Mouse (Mus musculus) liver, embryonic 15.5 days (tissue): Measurements from ENCODE around the gene Cask. TPM values are rescaled to one million over a fixed set of nuclear protein-coding genes. Genes with fewer than 3 reads are reported as not detected.

ENCODE experiments used
- ATAC-seq: fragments of 200-750 bp; cut with Nextera tagmentation; 2 replicates; pipeline ENCODE4 v1.8.0; 2017; ENCODE audit warnings: moderate number of reproducible peaks, mild to moderate bottlenecking, moderate library complexity; ENCODE audit not compliant: insufficient read depth
- H3K27ac ChIP-seq: fragments of 300-500 bp; sonication (generic); replicated peaks from 2 replicates; pipeline ENCODE4 v1.5.1; 2015; ENCODE audit warnings: mild to moderate bottlenecking, inconsistent platforms
- H3K27me3 ChIP-seq: fragments of 300-500 bp; sonication (generic); 2 replicates; pipeline ENCODE4 v1.6.1; 2015; ENCODE audit warnings: mild to moderate bottlenecking, inconsistent platforms
- H3K36me3 ChIP-seq: fragments of 300-500 bp; sonication (generic); replicated peaks from 2 replicates; pipeline ENCODE4 v1.6.1; 2015; ENCODE audit warnings: moderate library complexity, mild to moderate bottlenecking, inconsistent platforms
- H3K4me1 ChIP-seq: fragments of 300-500 bp; sonication (generic); replicated peaks from 2 replicates; pipeline ENCODE4 v1.6.1; 2015; ENCODE audit warnings: inconsistent platforms
- H3K4me2 ChIP-seq: fragments of 300-500 bp; sonication (generic); 2 replicates; pipeline ENCODE4 v1.6.1; 2015; ENCODE audit warnings: moderate library complexity, mild to moderate bottlenecking, inconsistent platforms
- H3K4me3 ChIP-seq: fragments of 300-500 bp; sonication (generic); replicated peaks from 2 replicates; pipeline ENCODE4 v1.5.1; 2015; ENCODE audit warnings: mild to moderate bottlenecking, inconsistent platforms
- H3K9ac ChIP-seq: fragments of 300-500 bp; sonication (generic); 2 replicates; pipeline ENCODE4 v1.6.1; 2015; ENCODE audit warnings: moderate library complexity, mild to moderate bottlenecking, inconsistent platforms
- H3K9me3 ChIP-seq: fragments of 300-500 bp; sonication (generic); replicated peaks from 2 replicates; pipeline ENCODE4 v1.6.1; 2016; ENCODE audit warnings: inconsistent platforms
- WGBS: fragments of 180-500 bp; shearing (Covaris S2); methylation state at CpG from one replicate; pipeline ENCODE4 v1.1.7; 2015; ENCODE audit warnings: mixed read lengths; ENCODE audit not compliant: insufficient replicate concordance; 5-methylcytosine and 5-hydroxymethylcytosine counted together
- polyA plus RNA-seq: library from polyadenylated mRNA; unstranded; fragments of >200 nt; fragmentation: Nextera tagmentation; extraction: Ambion mirVana; gene quantifications from 2 replicates; pipeline ENCODE4 v1.2.1, GENCODE M21; 2015

Gene Cask
- polyA plus RNA-seq, result 1.0 and 1.3 TPM in 2 replicates

GRCm38 (mm10) chrX:13851285-13851684 is at the start of gene Cask:
Gene Cask (minus strand): TSS chrX:13851367.
- 20% methylated on average over 4 of the region's 4 CpGs for whole genome bisulfite sequencing
- Histone ChIP-seq H3K9me3 (no peaks in the 10 kb centered on the region), H3K27ac (no peak within 1 kb of the TSS), H3K4me1 (no peaks in the 10 kb centered on the region), H3K36me3 (no peaks in the 10 kb centered on the region), H3K4me2 (no peak within 1 kb of the TSS), H3K9ac (no peak within 1 kb of the TSS), H3K27me3 (no peaks in the 10 kb centered on the region; the same call in 1 of the 2 replicates), H3K4me3 (no peak within 1 kb of the TSS)
- no peak for ATAC-seq

- Histone ChIP-seq H3K27ac (no peak overlapping the region), H3K9me3 (no peaks in the 10 kb centered on the region), H3K27me3 (no peaks in the 10 kb centered on the region), H3K4me3 (no peak overlapping the region), H3K4me2 (no peak overlapping the region), H3K36me3 (no peaks in the 10 kb centered on the region), H3K9ac (no peak overlapping the region), H3K4me1 (no peaks in the 10 kb centered on the region)
- WGBS, result 59% methylated on average over 2 of the region's 2 CpGs
- ATAC-seq, result no peak
Observed at GRCm38 (mm10) chrX:13889976-13890375, 38.8 kb upstream of the Cask start.

- WGBS, result 39% methylated on average over 1 of the region's 1 CpGs
- no peaks in the 10 kb centered on the region for H3K9me3 ChIP-seq
- H3K36me3 ChIP-seq, result no peaks in the 10 kb centered on the region
- no peaks in the 10 kb centered on the region for H3K4me1 ChIP-seq
- no peak overlapping the region for H3K27ac ChIP-seq
- no peak for ATAC-seq
- no peak overlapping the region for H3K9ac ChIP-seq
- H3K27me3 ChIP-seq, result no peaks in the 10 kb centered on the region
- H3K4me3 ChIP-seq, result no peak overlapping the region
- H3K4me2 ChIP-seq, result no peak overlapping the region
Observed at GRCm38 (mm10) chrX:13884348-13884747, 33.2 kb upstream of the Cask start.

- Histone ChIP-seq H3K4me1 (no peaks in the 10 kb centered on the region), H3K9ac (no peak overlapping the region), H3K27ac (no peak overlapping the region), H3K4me2 (no peak overlapping the region), H3K9me3 (no peaks in the 10 kb centered on the region), H3K27me3 (no peaks in the 10 kb centered on the region), H3K36me3 (no peaks in the 10 kb centered on the region), H3K4me3 (no peak overlapping the region)
- 26% methylated on average over 6 of the region's 6 CpGs for WGBS
- ATAC-seq, result no peak
Observed at GRCm38 (mm10) chrX:13881969-13882368, 30.8 kb upstream of the Cask start.

- Histone ChIP-seq H3K36me3 (no peaks in the 10 kb centered on the region), H3K4me2 (no peak overlapping the region), H3K9ac (no peak overlapping the region), H3K27ac (no peak overlapping the region), H3K4me3 (no peak overlapping the region), H3K27me3 (no peaks in the 10 kb centered on the region), H3K9me3 (no peaks in the 10 kb centered on the region), H3K4me1 (no peaks in the 10 kb centered on the region)
- 66% methylated on average over 4 of the region's 4 CpGs for WGBS
- no peak for ATAC-seq
Observed at GRCm38 (mm10) chrX:13860145-13860544, 9.0 kb upstream of the Cask start.

- no peak for ATAC-seq
- H3K9me3 ChIP-seq, result no peaks in the 10 kb centered on the region
- 63% methylated on average over 9 of the region's 9 CpGs for WGBS
- H3K9ac ChIP-seq, result no peak overlapping the region
- no peak overlapping the region for H3K4me2 ChIP-seq
- no peaks in the 10 kb centered on the region for H3K36me3 ChIP-seq
- H3K4me3 ChIP-seq, result no peak overlapping the region
- H3K27ac ChIP-seq, result no peak overlapping the region
- no peaks in the 10 kb centered on the region for H3K4me1 ChIP-seq
- H3K27me3 ChIP-seq, result no peaks in the 10 kb centered on the region
Observed at GRCm38 (mm10) chrX:13859051-13859450, 7.9 kb upstream of the Cask start.

GRCm38 (mm10) chrX:13848473-13848872 is 2.7 kb downstream of the Cask start:
- H3K4me3 ChIP-seq, result no peak overlapping the region
- no peak overlapping the region for H3K9ac ChIP-seq
- no peak overlapping the region for H3K27ac ChIP-seq
- no peaks in the 10 kb centered on the region for H3K4me1 ChIP-seq
- peak overlapping the region; percentile 81; the same call in 1 of the 2 replicates for H3K4me2 ChIP-seq
- ATAC-seq, result no peak
- peaks cover 14% of the 10 kb centered on the region for H3K27me3 ChIP-seq
- 48% methylated on average over 1 of the region's 1 CpGs for WGBS
- no peaks in the 10 kb centered on the region for H3K9me3 ChIP-seq
- H3K36me3 ChIP-seq, result no peaks in the 10 kb centered on the region

- Histone ChIP-seq H3K36me3 (no peaks in the 10 kb centered on the region), H3K4me2 (peak overlapping the region; percentile 81), H3K4me3 (peak overlapping the region; percentile 63), H3K9me3 (no peaks in the 10 kb centered on the region), H3K4me1 (no peaks in the 10 kb centered on the region), H3K27me3 (peaks cover 14% of the 10 kb centered on the region), H3K9ac (no peak overlapping the region), H3K27ac (no peak overlapping the region)
- 13% methylated on average over 7 of the region's 7 CpGs for WGBS
- ATAC-seq, result no peak
Observed at GRCm38 (mm10) chrX:13847502-13847851, 3.7 kb downstream of the Cask start.

- H3K4me1 ChIP-seq, result no peaks in the 10 kb centered on the region
- H3K9ac ChIP-seq, result peak overlapping the region; percentile 47; the same call in 1 of the 2 replicates
- H3K27ac ChIP-seq, result peak overlapping the region; percentile 61
- H3K4me2 ChIP-seq, result peak overlapping the region; percentile 81
- no peaks in the 10 kb centered on the region for H3K36me3 ChIP-seq
- H3K4me3 ChIP-seq, result peak overlapping the region; percentile 63
- H3K9me3 ChIP-seq, result no peaks in the 10 kb centered on the region
- peaks cover 14% of the 10 kb centered on the region for H3K27me3 ChIP-seq
- peak; percentile 89 for ATAC-seq
- 16% methylated on average over 55 of the region's 59 CpGs for WGBS
Observed at GRCm38 (mm10) chrX:13846653-13847501, 4.3 kb downstream of the Cask start.

GRCm38 (mm10) chrX:13845858-13846652 is 5.1 kb downstream of the Cask start:
- H3K4me2 ChIP-seq, result peak overlapping the region; percentile 81
- H3K4me3 ChIP-seq, result peak overlapping the region; percentile 63
- peak; percentile 60 for ATAC-seq
- H3K27ac ChIP-seq, result peak overlapping the region; percentile 61
- H3K9ac ChIP-seq, result peak overlapping the region; percentile 47
- H3K9me3 ChIP-seq, result no peaks in the 10 kb centered on the region
- H3K27me3 ChIP-seq, result peaks cover 14% of the 10 kb centered on the region
- WGBS, result 25% methylated on average over 84 of the region's 100 CpGs
- no peaks in the 10 kb centered on the region for H3K36me3 ChIP-seq
- H3K4me1 ChIP-seq, result no peaks in the 10 kb centered on the region

- Histone ChIP-seq H3K9me3 (no peaks in the 10 kb centered on the region), H3K36me3 (no peaks in the 10 kb centered on the region), H3K4me1 (no peaks in the 10 kb centered on the region), H3K4me2 (peak overlapping the region; percentile 81), H3K4me3 (peak overlapping the region; percentile 63), H3K27ac (no peak overlapping the region), H3K9ac (peak overlapping the region; percentile 47), H3K27me3 (peaks cover 14% of the 10 kb centered on the region)
- 23% methylated on average over 22 of the region's 22 CpGs for WGBS
- no peak for ATAC-seq
Observed at GRCm38 (mm10) chrX:13845141-13845857, 5.9 kb downstream of the Cask start.
